Mouse (Mus musculus) liver, postnatal 0 days (tissue): ENCODE data around the gene Arglu1. TPM values are rescaled to one million over a fixed set of nuclear protein-coding genes. Genes with fewer than 3 reads are reported as not detected.

ENCODE experiments used
- ATAC-seq: fragments of 200-750 bp; cut with Nextera tagmentation; 2 replicates; pipeline ENCODE4 v1.8.0; 2017; ENCODE audit warnings: mild to moderate bottlenecking, moderate library complexity
- DNase-seq: peaks from one replicate; pipeline ENCODE4 v3.0.0-alpha.2; 2016
- H3K27ac ChIP-seq: fragments of 300-500 bp; sonication (generic); 2 replicates; pipeline ENCODE4 v1.5.1; 2014; ENCODE audit warnings: antibody characterized with exemption, moderate library complexity, mild to moderate bottlenecking, low read depth
- H3K27me3 ChIP-seq: fragments of 300-500 bp; sonication (generic); 2 replicates; pipeline ENCODE4 v1.6.1; 2014; ENCODE audit warnings: low read length, control low read depth, mixed read lengths; ENCODE audit not compliant: insufficient read depth
- H3K36me3 ChIP-seq: fragments of 300-500 bp; sonication (generic); replicated peaks from 2 replicates; pipeline ENCODE4 v1.6.1; 2014; ENCODE audit warnings: mild to moderate bottlenecking, control low read depth, low read length, moderate library complexity, mixed read lengths; ENCODE audit not compliant: insufficient read depth
- H3K4me1 ChIP-seq: fragments of 300-500 bp; sonication (generic); 2 replicates; pipeline ENCODE4 v1.6.1; 2014; ENCODE audit warnings: antibody characterized with exemption, mild to moderate bottlenecking, control low read depth; ENCODE audit not compliant: insufficient read depth
- H3K4me2 ChIP-seq: fragments of 300-500 bp; sonication (generic); 2 replicates; pipeline ENCODE4 v1.6.1; 2014; ENCODE audit warnings: low read depth, mild to moderate bottlenecking, low read length, moderate library complexity, mixed read lengths
- H3K4me3 ChIP-seq: fragments of 300-500 bp; sonication (generic); 2 replicates; pipeline ENCODE4 v1.5.1; 2014; ENCODE audit warnings: low read depth, low read length
- H3K9ac ChIP-seq: fragments of 300-500 bp; sonication (generic); replicated peaks from 2 replicates; pipeline ENCODE4 v1.6.1; 2014; ENCODE audit warnings: mild to moderate bottlenecking, moderate library complexity
- H3K9me3 ChIP-seq: fragments of 300-500 bp; sonication (generic); 2 replicates; pipeline ENCODE4 v1.6.1; 2016; ENCODE audit warnings: mild to moderate bottlenecking, control low read depth, low read length, mixed read lengths
- CTCF ChIP-seq: sonication (generic); IDR thresholded peaks from 2 replicates; pipeline ENCODE4 v1.5.1; 2016; ENCODE audit warnings: antibody characterized with exemption, low read depth
- EP300 ChIP-seq: IDR thresholded peaks from 2 replicates; pipeline ENCODE4 v1.6.1; 2016; ENCODE audit warnings: antibody characterized with exemption, low read depth, mild to moderate bottlenecking
- WGBS: fragments of 180-500 bp; shearing (Covaris S2); extraction: QIAGEN DNeasy Blood & Tissue Kit; methylation state at CpG from one replicate; pipeline ENCODE4 v1.1.7; 2014; ENCODE audit not compliant: insufficient replicate concordance; 5-methylcytosine and 5-hydroxymethylcytosine counted together
- polyA plus RNA-seq: library from polyadenylated mRNA; unstranded; fragments of >200 nt; fragmentation: Nextera tagmentation; extraction: Ambion mirVana; gene quantifications from 2 replicates; pipeline ENCODE4 v1.2.1, GENCODE M21; 2015

Gene Arglu1
- polyA plus RNA-seq, 1 experiment from 2014 or later = 43.2 TPM

- H3K9ac ChIP-seq = no peak overlapping the region
- TF ChIP-seq EP300 = no peak
- no peak for TF ChIP-seq CTCF
- WGBS = 54% methylated on average over 9 of the region's 9 CpGs
- H3K4me2 ChIP-seq = no peak overlapping the region
- H3K27ac ChIP-seq = no peak overlapping the region
- no peaks in the 10 kb centered on the region for H3K9me3 ChIP-seq
- DNase-seq (no peak), ATAC-seq (no peak)
- H3K27me3 ChIP-seq = no peaks in the 10 kb centered on the region
- H3K4me3 ChIP-seq = no peak overlapping the region
- no peaks in the 10 kb centered on the region for H3K36me3 ChIP-seq
- no peaks in the 10 kb centered on the region for H3K4me1 ChIP-seq
Measured at GRCm38 (mm10) chr8:8704813-8705212, 14.5 kb upstream of the Arglu1 start.

GRCm38 (mm10) chr8:8703668-8704067, 13.3 kb upstream of the Arglu1 start:
- Histone ChIP-seq H3K9me3 (no peaks in the 10 kb centered on the region), H3K27me3 (no peaks in the 10 kb centered on the region), H3K27ac (no peak overlapping the region), H3K4me3 (no peak overlapping the region), H3K9ac (no peak overlapping the region), H3K36me3 (no peaks in the 10 kb centered on the region), H3K4me2 (no peak overlapping the region), H3K4me1 (no peaks in the 10 kb centered on the region)
- TF ChIP-seq CTCF (no peak), EP300 (no peak)
- ATAC-seq (no peak), DNase-seq (no peak)
- 66% methylated on average over 2 of the region's 2 CpGs for WGBS

GRCm38 (mm10) chr8:8700821-8701220, 10.5 kb upstream of the Arglu1 start:
- Histone ChIP-seq H3K4me3 (no peak overlapping the region), H3K27me3 (no peaks in the 10 kb centered on the region), H3K4me1 (no peaks in the 10 kb centered on the region), H3K27ac (no peak overlapping the region), H3K9ac (no peak overlapping the region), H3K4me2 (no peak overlapping the region), H3K9me3 (no peaks in the 10 kb centered on the region), H3K36me3 (no peaks in the 10 kb centered on the region)
- ATAC-seq (no peak), DNase-seq (no peak)
- 86% methylated on average over 10 of the region's 10 CpGs for WGBS
- TF ChIP-seq CTCF (no peak), EP300 (no peak)

- Histone ChIP-seq H3K9me3 (no peaks in the 10 kb centered on the region), H3K27me3 (no peaks in the 10 kb centered on the region), H3K27ac (no peak overlapping the region), H3K4me2 (no peak overlapping the region), H3K4me3 (no peak overlapping the region), H3K9ac (no peak overlapping the region), H3K4me1 (no peaks in the 10 kb centered on the region), H3K36me3 (no peaks in the 10 kb centered on the region)
- TF ChIP-seq CTCF (no peak), EP300 (no peak)
- DNase-seq = no peak
- WGBS = 63% methylated on average over 4 of the region's 4 CpGs
- no peak for ATAC-seq
Measured at GRCm38 (mm10) chr8:8700229-8700628, 9.9 kb upstream of the Arglu1 start.

- ATAC-seq = peak; percentile 78
- WGBS = under 1% methylated on average over 56 of the region's 68 CpGs
- H3K36me3 ChIP-seq = no peaks in the 10 kb centered on the region
Measured at GRCm38 (mm10) chr8:8689454-8690145, 721 bp downstream of the Arglu1 start.

GRCm38 (mm10) chr8:8688823-8689453, 1.4 kb downstream of the Arglu1 start:
- no peak for DNase-seq
- no peak overlapping the region for H3K27ac ChIP-seq
- TF ChIP-seq CTCF (no peak), EP300 (no peak)
- peak overlapping the region; percentile 83 for H3K4me2 ChIP-seq
- no peaks in the 10 kb centered on the region for H3K36me3 ChIP-seq
- ATAC-seq = no peak
- peak overlapping the region; percentile 94 for H3K4me3 ChIP-seq
- peak overlapping the region; percentile 100 for H3K9ac ChIP-seq
- H3K27me3 ChIP-seq = no peaks in the 10 kb centered on the region
- H3K4me1 ChIP-seq = peaks cover 36% of the 10 kb centered on the region
- no peaks in the 10 kb centered on the region for H3K9me3 ChIP-seq
- 3% methylated on average over 9 of the region's 9 CpGs for WGBS

More at GRCm38 (mm10) chr8:8689454-8690145, 721 bp downstream of the Arglu1 start:
- Histone ChIP-seq H3K4me1 (peaks cover 36% of the 10 kb centered on the region), H3K9me3 (no peaks in the 10 kb centered on the region), H3K27ac (peak overlapping the region; percentile 97), H3K4me3 (peak overlapping the region; percentile 94), H3K4me2 (peak overlapping the region; percentile 83), H3K9ac (peak overlapping the region; percentile 100), H3K27me3 (no peaks in the 10 kb centered on the region)
- TF ChIP-seq EP300 = no peak
- peak; percentile 72 for DNase-seq
